Mouse (Mus musculus) embryo, embryonic 11.5 days (tissue): Measurements from ENCODE around the gene Shmt1.

ENCODE experiments used
- DNase-seq: peaks from one replicate; pipeline ENCODE4 v3.0.0-alpha.2; 2012; ENCODE audit warnings: low read depth, low spot score

Shmt1 gene

DNA sequence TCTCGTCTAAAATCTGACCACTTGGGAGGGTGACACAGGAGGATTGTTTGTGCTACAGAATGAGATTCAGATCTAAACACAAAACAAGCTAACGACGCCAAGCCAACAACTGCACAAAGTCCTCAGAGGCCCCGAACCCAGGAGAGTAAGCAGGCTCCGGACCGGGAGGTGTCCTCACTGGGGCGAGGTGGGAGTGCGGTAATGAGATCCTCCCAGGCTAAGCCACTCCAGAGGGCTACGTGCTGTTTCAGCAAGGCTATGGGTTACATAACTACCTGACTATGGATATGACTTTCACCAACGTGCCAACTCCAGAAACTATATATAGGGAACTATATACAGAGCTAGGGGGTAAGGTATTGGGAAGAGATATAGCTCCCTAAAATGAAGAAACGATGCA, 15.2 kb downstream of the Shmt1 start:
- no peak for DNase-seq

- DNase-seq, result no peak
Measured at GRCm38 (mm10) chr11:60790472-60790871, 21.0 kb downstream of the Shmt1 start.

DNA sequence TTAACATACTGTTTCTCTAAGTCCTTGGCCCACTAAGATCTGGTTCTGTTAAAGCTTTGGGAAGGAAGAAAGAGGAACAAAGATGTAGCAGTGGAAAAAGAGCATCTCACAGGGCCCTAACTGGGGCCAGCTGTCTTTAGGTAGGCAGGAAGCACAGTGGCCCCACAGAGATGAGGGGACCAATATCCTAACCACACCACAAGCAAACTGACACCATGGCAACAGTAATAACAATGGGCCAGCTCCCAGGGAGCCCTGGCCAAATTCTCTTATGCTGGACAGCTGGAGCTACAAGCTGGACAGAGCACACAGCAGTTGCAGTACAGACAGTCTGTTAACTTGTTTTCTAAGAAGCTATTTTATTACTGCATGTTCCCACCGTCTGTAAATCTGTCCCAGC, 23.9 kb downstream of the Shmt1 start:
- no peak for DNase-seq

- DNase-seq, result no peak
Measured at GRCm38 (mm10) chr11:60784179-60784922, 27.2 kb downstream of the Shmt1 start.

DNA sequence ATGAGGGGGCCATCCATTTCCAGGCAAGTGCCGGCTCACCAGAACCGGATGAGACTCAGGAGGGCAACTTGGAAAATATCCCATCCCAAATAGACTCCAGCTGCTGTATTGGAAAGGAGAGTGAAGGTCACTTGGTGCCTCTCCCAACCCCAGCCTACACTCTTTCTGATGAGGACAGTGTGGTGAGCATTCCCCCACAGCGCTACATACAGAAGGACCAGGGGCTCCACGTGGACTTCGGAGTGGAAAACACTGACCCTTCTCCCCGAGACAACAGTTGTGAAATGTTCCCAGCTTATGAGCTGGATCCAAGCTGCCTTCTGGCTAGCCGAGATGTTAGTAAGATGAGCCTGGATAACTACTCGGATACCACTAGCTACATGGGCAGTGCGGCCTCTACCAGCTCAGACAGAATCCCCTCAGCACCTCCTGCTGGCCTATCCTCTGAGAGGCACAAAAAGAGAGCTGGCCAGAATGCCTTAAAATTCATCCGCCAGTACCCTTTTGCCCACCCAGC, 31.8 kb downstream of the Shmt1 start:
- DNase-seq, result no peak

GRCm38 (mm10) chr11:60777801-60778370, 33.6 kb downstream of the Shmt1 start:
- DNase-seq, result no peak

- peak; percentile 77 for DNase-seq
Measured at GRCm38 (mm10) chr11:60776829-60777740, 34.4 kb downstream of the Shmt1 start, which contains the start of the genes Top3a and Smcr8. TSS of gene Top3a (minus strand) at chr11:60777365. TSS of gene Smcr8 (plus strand) at chr11:60777524.

DNA sequence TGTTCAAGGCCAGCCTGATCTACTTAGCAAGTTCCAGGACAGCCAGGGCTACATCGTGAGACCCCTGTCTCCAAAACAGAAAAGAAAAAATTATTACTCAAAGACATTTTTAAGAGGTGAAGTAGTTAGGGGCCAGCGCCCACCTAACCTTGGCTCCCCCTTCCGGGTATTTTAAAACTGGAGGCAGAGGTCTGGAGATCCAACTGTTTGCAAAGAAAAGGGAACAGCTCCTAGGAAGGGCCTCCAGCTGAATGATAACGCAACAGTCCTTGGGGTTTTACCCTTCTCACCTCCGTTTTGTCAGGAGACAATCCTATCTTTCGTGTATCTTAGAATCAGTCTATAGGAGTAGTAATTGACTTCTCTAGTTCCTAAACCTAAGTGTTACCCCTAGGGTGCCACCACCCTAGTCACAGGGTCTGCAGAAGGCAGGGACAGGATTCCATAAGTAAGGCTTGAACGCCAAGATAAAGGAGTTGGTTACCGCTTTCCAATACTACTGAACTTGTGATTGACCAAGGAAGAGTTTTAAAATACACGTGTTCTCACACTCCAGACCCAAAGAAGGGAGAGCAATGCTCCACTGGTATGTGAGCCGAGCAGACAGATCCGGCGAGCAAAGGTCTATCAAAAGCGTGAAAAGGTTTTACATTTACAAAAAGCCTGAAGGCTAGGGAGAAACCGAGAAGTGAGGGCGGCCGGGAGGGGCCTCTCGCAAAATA, 35.2 kb downstream of the Shmt1 start:
- no peak for DNase-seq

DNA sequence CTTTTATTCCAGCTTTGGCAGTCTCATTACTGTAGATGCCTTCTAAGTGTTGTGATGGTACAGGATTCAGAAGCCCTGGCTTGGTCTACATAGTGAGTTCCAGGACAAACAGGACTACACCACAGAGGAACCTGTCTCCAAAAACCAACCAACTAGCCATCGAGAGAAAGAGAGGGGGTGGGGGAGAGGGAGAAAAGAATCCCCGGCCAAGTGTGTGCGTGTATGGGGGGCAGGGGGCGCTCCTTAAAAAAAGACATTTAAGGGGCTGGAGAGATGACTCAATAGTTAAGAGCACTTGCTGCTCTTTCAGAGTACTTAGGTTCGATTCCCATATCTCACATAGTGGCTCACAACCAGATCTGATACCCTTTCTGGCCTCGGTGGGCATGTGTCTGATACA, 35.9 kb downstream of the Shmt1 start:
- no peak for DNase-seq

GRCm38 (mm10) chr11:60774841-60775240, 36.7 kb downstream of the Shmt1 start:
- no peak for DNase-seq

DNA sequence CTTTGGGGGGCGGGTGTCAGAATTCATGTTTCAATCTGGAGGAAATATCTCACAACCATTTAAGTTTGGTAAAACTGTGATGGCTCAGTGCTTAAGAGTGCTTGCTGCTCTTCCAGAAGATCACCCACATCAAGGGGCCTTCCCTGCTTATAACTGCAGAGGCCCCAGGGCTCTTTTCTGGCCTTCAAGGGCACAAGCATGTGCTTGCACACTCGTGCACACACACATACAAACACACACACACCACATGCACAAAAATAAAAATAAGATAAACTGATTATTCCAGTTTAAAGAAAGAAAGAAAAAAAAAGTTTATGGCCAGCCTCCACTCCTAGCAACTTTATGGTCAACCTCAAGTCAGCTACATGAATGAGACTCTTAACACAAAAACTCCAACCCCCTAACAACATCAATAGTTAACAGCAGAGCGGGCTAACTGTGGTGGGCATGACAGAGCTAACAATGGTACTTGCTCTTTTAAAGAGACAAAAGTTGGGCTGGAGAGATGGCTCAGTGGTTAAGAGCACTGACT, 37.3 kb downstream of the Shmt1 start:
- no peak for DNase-seq

- DNase-seq, result no peak
Measured at GRCm38 (mm10) chr11:60772161-60772560, 39.4 kb downstream of the Shmt1 start.

DNA sequence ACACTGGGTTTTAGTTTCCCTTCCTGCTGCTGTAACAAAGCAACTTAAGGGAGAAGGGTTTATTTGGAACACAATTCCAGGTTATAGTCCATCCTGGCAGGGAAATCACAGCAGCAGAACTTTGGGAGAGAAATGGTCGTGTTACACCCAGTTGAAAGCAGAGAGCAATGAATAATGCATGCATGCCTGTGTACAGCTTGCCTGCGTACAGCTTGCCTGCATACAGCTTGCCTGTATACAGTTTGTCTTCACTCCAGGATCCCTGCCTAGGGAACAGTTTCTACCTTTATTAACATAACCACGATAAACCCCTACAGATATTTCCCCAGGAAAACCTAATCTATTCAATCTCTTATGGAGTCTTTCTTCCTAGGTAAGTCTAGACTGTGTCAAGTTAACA, 40.7 kb downstream of the Shmt1 start:
- DNase-seq, result no peak

- DNase-seq, result no peak
Measured at GRCm38 (mm10) chr11:60769322-60769721, 42.2 kb downstream of the Shmt1 start.

GRCm38 (mm10) chr11:60766969-60767368, 44.5 kb downstream of the Shmt1 start:
- DNase-seq, result no peak

- DNase-seq, result no peak
Measured at GRCm38 (mm10) chr11:60761681-60762080, 49.8 kb downstream of the Shmt1 start.

- no peak for DNase-seq
Measured at GRCm38 (mm10) chr11:60755570-60755969, 55.9 kb downstream of the Shmt1 start.

DNA sequence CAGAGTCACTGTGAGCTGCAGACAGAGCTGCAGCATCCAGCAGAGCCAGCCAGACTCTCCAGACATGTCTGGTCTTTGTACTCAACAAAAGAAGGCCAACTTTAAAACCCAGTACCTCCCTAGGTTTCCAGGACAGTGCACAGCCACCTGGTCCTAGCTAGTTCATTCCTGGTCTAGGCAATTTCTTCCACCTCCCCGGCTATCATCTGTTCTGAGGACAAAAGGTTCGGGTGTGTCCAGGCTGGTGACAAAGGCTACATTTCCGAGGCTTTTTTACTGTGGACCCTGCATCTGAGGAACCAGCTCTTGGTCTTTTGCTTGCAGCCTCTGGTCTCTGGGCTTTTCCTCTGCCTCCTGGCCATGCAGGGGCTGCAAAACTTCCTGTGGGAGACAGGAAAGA, 71.2 kb downstream of the Shmt1 start:
- no peak for DNase-seq
